Mouse (Mus musculus) heart, postnatal 0 days (tissue): Measurements from ENCODE around the gene Ttpal.

Source experiments
- CTCF ChIP-seq: IDR thresholded peaks from 2 replicates; pipeline ENCODE4 v1.5.1; 2016; ENCODE audit warnings: antibody characterized with exemption, control low read depth, low read depth
- EP300 ChIP-seq: IDR thresholded peaks from 2 replicates; pipeline ENCODE4 v1.6.1; 2016; ENCODE audit warnings: antibody characterized with exemption, low read depth

GRCm38 (mm10) chr2:163616652-163617227 is 14.6 kb downstream of the Ttpal start:
- no peak for TF ChIP-seq CTCF
- TF ChIP-seq EP300: no peak
